Mouse (Mus musculus): ENCODE data around the gene Strn4.

DNA sequence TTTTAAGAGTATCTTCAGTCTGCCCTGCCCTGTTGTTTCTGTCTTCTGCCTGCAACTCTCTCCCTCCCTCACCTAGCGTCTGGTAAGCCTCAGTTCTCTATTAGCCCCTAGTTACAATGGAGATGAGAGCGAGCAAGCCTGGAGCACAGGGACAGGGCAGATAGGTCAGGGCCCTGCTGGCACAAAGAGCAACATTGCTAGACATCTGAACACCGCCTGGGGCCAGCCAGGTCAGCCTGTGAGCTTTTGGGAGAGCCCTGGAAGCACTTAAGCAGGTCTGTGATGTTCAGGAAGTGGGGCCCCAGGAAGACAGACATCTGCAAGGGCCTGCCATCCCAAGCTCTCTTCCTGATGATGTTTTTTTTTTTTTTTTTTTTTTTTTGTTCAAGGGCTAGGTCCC, 5.4 kb downstream of the Strn4 start:
- no peak for TF ChIP-seq CTCF (IDR thresholded peaks at IDR 0.05; ENCODE audit: low read depth)
- TF ChIP-seq EP300 (IDR thresholded peaks at IDR 0.05; ENCODE audit: low read depth), result no peak

Measured in liver, postnatal 0 days (tissue).